Mouse (Mus musculus): ENCODE measurements around the gene Abraxas2.

Abraxas2 gene

DNA sequence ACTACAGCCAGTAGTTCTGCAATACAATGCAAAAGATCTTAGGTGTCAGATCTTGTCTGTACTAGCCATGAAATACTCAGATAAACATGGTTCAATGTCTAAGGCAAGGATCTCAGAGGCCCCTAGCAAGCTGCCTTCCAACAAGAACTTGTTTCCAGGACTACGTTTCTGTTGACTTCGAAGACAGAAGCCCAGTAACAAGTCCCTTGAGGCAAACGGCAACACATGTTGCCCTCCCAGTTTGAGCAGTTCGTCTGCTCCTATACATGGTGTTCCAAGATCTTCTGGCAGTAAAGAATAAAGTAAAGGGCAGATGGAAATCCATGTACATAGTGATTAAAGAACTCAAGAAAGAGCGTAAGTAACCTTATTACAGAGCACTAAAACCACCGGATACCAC is 5.7 kb upstream of the Abraxas2 start:
- DNase-seq (ENCODE audit: low read depth in 1 of 2, low spot score in 2 of 2), result no peak

DNA sequence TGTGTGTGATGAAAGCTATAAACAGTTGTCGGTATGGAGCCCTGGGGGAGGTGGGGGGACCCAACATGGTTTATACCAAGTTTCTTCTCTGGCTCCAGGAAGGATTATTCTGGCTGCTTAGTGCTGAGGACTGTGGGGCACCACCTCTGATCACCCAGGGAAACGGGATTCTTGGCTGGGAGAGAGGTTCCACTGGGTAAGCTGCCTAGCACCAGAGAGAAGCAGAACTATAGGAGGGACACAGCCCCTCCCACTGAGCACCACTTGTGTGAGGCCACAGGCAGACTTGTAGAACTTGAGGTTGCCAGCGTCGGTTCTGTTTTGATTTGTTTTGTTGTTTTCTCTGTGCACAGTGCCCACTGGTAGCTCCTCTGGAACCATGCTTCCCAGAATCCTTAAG is 5.1 kb upstream of the Abraxas2 start:
- no peak for DNase-seq (ENCODE audit: low read depth in 1 of 2, low spot score in 2 of 2)

DNA sequence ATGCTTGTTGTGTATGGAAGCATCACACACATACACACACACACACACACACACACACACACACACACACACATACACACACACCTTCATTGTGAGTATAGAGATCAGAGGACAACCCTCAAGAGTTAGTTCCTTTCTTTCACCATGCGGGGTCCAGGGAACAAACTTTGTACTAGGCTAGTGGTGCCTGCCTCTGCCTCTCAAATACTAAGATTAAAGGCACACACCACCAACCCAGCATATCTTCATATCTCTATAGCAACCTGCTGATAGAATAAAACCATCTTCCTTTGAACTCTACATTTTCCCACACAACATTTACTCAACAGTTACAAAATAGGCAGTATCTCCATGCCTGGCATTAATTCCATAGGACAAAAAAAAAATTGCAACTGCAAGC is 2.9 kb upstream of the Abraxas2 start:
- DNase-seq (ENCODE audit: low read depth in 1 of 2, low spot score in 2 of 2), result no peak

DNA sequence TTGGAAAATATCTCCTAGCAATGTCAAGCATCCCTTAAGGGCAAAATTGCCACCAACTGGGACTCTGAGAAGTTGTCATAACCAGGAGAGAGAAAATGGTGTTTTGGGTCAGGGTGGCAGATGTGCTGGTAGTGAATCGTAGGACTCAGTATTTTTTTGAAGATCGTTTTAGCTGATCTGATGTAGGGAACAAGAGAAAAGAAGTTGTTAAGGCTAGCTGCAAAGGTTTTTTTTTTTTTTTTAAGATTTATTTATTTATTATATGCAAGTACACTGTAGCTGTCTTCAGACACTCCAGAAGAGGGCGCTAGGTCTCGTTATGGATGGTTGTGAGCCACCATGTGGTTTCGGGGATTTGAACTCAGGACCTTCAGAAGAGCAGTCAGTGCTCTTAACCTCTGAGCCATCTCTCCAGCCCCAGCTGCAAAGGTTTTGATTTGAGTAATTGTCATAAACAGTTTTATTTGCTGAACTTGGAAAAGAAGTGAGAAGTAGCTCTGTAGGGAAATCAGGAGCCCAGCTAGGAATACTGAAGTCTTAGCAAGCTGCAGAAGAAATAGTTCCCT is 899 bp upstream of the Abraxas2 start:
- no peak for DNase-seq (ENCODE audit: low read depth in 1 of 2, low spot score in 2 of 2)

DNA sequence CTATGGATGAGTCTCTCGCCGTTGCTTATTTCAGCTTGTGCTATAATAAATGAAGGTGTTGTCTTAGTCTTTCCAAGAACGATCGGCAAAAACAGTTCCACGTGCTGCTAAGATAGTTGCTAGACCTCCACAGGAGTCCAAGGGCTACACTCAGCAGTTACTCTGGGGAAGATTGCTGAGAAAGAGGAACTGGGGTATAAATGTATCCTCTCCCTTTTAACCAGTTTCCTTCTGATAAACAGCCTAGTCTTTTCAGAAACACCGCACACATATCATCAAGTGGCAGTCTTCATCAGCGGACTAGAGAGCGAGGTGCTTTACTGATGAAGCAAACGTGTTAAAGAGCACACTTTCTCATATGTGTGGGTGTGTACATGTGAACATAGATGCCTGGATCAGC is 7.3 kb downstream of the Abraxas2 start:
- no peak for DNase-seq (ENCODE audit: low read depth in 1 of 2, low spot score in 2 of 2)

DNA sequence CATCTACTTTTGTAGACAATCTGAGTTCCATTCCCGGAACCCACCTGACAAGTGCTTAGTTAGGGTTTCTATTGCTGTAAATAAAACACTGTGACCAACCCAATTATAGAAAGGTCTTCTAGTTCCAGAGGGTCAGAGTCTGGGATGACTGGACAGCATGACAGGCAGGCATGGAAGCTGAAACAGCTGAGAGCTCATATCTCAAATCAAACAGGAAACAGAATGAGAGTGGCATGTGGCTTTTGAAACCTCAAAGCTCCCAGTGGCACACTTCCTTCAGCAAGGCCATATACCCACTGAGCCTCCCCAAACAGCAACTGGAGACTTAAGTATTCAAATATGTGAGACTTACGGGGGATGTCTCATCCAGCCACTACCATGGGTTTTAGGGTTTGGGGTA is 14.0 kb downstream of the Abraxas2 start:
- no peak for DNase-seq (ENCODE audit: low read depth in 1 of 2, low spot score in 2 of 2)

DNA sequence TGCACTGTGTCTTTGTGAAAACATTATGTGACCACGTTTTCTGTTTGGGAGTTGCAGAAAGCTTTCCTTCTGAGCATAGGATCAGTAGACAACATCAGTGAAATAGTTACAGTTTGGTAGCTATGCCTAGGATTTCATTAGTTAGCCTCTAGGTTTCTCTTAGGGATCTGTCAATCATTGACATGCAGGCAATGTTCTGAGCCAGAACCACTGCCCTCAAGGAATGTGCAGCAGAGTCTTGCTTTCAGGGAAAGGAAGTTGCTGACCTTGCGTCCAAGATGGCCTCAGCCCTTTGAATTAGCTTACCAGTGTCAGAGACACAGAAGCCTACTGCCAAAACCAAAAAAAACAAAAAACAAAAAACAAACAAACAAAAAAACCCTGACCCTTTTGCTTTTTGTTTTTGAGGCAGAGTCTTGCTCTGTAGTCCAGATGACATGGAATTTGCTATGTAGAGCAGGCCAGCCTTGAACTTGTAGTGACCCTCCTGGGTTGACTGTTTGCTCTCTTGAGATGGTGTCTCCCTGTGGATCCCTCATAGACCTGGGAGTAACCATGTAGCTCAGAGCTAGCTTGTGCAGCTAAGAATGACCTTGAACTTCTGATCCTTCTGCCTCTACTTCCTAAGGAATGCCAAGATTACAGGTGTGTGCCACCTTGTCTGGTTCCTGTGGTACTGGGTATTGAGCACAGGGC is 16.5 kb downstream of the Abraxas2 start:
- DNase-seq (ENCODE audit: low read depth in 1 of 2, low spot score in 2 of 2), result no peak

DNA sequence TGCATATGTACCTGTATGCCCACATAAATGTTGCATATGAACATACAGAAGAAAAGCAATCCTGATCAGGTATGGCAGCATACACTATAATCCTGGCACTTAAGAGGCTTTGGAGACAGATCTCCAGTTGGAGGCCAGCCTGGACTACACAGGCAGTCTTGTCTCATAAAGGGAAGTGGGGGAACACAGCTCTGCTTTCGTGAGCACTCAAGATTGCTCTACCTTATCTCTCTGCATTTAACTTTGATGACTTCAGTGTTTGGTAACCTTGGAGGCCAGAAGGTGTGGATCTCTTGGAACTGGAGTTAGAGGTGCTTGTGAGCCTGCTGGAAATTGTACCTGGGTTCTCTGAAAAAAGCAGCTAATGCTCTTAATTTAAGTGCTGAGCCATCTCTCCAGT is 21.3 kb downstream of the Abraxas2 start:
- DNase-seq (ENCODE audit: low read depth in 1 of 2, low spot score in 2 of 2), result no peak

DNA sequence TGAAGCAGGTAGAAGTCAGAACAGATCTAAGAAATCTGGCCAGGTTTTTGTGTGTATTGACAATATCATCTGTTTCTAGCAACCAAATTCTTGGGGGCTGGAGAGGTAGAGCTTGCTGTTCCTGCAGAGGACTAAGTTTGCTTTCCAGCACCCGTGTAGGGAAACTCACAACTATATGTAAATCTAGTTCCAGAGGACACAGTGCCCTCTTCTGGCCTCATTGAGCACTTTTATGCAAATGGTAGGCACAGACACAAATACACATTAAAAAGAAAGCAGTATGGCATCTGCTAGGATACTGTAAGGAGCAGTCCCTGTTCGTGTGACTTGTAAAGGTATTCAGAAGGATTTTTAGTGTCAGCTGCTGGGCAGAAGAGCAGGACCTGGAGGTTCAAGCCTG is 23.3 kb downstream of the Abraxas2 start:
- no peak for DNase-seq (ENCODE audit: low read depth in 1 of 2, low spot score in 2 of 2)

DNA sequence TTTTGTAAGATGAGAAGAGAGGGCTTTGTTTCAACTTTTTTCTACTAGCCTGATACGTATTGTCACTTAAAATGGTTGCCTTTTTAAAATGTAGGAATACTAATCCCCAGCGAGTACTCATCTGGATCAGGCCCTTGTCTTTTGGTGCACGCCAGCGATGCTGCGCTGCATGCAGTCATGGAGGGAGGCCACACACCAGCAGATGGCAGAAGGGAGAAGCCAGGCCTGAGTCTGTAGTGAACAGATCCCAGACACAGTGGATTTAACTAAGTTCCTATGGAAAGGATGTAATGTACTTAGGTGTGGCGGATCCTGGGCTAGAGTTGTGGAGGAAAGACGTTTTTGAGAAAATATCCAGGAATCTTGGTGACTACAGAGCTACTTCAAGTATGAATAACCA is 25.0 kb downstream of the Abraxas2 start:
- no peak for DNase-seq (ENCODE audit: low read depth in 1 of 2, low spot score in 2 of 2)

DNA sequence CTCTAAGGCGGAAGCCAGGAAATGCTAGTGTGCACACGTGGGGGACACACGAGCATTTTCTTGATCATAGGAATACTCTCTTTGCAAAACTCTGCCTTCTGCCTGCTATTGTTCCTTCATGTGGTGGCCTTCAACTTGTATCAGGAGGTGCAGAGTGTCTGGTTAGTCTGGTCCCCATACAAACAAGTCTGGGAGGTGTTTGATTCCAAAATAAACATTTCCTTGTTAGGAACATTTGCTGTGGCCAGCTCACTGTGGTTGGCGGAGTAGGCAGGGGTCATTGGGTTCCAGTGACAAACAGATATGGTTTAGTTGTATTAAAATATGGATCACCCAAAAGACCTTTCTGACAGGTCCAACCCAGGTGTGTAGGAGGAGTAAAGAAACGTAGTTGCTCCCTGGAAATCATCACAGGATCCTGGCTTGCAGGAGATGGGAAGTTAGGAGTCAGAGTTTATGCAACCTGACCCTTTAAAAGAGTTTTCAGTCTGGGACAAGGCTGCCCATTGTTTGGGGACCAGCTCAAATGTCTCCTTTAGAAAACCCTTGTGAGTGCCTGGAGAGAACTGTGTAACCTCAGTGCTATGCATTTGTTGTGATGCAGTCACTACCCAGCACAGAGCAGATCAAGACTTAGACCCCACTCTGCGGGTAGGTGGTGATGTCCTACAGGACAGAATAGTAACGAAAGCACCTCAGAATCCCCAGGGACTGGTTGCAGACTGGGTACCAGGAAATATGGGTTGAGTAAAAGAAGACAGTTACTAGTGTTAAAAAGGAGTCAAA is 28.2 kb downstream of the Abraxas2 start:
- DNase-seq (ENCODE audit: low read depth in 1 of 2, low spot score in 2 of 2), result no peak

DNA sequence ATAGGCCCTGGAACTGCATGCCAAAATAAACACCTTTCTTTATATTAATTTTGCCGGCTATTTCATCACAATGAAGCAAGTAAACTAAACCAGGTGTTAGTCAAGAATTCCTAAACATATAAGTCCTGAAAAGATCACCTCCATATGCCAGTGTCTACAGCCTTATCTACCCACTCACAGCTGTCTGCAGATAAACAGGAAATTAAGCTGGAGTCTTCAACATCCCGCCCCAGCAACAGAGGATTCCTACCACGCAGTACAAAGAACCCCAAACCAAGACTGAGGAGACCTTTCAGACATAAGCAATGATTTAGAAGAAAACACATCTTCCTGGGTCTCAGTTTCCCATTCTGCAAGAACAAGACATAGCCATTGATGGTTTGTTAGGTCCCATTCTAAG is 29.0 kb downstream of the Abraxas2 start:
- DNase-seq (ENCODE audit: low read depth in 1 of 2, low spot score in 2 of 2), result no peak

DNA sequence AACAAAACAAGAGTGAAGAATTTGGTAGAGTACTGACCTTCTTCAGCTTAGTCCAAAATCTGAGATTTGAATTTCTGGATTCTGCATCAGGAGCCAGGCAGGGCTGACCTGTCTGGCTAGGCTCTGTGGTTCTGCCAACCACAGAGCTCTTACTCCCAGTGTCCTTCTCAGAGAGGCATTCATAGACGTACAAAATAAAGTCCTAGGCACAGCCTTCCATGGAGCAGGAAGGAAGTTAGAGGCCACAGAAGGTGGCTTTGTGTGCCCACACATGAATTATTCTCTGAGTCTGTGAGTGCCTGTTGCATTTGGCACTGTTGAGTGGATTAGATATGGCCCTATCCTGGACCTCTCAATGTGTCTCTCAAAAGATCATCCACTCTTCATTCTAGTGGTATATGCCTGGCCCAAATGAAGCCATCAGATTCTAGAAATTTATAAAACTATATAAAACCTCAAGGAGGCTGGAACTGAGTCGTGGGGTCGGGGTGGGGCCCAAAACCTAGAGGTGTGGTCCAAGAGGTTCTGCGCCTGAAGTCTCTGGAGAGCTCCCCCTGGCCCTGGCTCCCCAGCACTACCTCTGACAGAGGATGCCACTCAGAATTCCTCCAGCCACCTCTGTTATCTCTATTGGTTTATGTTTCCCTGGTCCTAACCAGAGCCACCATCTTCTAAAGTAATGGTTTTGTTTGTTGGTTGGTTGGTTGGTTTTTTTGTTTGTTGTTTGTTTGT is 29.7 kb downstream of the Abraxas2 start:
- DNase-seq (ENCODE audit: low read depth in 1 of 2, low spot score in 2 of 2), result no peak

DNA sequence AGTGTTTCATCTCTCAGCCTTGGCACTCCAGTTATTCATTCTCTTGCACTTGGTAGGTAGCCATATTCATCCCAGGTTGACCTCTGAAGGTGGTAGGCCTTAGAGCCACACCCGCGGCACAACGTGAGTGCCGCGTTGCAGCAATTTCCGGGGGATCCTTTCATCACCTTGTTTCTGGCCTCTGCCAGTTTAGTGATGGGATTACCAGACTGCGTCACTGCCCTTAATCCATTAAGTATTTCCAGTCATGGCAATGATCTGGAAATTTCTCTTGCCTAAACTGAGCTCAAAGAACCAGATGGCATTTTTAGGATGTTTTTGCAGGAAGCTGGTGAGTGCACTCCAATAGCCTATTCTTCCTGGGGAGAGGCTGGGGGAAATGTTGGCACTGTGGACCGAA is 30.7 kb downstream of the Abraxas2 start:
- no peak for DNase-seq (ENCODE audit: low read depth in 1 of 2, low spot score in 2 of 2)

DNA sequence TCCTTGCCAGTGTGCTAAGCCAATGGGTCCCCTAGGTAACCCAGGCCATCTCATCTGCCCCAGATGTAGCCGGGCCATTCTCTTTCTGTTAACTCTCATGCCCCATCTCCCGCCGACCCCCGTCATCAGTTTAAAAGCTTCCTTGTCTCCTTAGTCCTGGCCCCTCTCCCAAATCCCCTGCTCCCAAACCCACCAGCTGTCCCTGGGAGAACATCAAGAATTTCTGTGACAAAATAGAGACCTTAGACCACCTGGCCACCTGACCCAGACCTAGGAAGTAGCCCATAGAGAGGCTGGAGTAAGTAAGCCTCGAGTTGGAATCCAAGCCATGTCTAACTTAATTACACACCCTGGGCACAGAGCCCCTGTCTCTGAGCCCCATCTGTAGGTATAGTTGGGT is 31.2 kb downstream of the Abraxas2 start:
- no peak for DNase-seq (ENCODE audit: low read depth in 1 of 2, low spot score in 2 of 2)

DNA sequence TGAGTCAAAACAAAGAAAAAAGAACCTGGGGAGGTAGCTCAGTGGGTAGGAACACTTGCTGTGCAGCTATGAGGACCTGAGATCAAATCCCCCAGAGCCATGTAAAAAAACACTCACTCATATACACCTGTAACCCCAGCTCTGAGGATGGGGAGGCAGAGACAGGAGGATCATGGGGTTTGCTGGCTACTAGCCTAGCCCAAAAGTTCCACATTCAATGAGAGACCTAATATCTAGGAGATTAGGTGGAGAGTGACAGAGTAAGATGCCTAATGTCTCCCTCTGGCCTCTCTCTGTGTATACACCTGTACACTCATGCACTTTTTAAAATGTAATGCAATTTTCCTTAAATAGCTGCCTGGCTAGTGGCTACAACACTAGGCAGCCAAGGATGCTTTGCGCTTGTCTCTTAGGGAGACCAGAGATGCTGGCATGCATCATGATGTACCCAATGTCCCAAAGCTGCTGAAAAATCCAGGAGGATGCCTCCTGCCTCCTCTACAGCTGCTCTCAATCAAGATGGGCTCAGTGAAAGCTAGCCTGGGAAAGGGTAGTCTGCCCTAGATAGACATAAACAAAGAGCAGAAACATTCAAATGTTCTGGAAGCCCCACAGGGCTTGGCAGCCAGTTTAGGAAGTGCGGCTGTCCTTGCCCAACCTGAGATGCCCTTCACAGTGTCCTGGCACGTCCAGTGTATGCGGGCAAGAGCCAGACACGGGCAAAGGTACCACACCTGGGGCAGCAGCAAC is 32.7 kb downstream of the Abraxas2 start:
- DNase-seq (ENCODE audit: low read depth in 1 of 2, low spot score in 2 of 2), result no peak

DNA sequence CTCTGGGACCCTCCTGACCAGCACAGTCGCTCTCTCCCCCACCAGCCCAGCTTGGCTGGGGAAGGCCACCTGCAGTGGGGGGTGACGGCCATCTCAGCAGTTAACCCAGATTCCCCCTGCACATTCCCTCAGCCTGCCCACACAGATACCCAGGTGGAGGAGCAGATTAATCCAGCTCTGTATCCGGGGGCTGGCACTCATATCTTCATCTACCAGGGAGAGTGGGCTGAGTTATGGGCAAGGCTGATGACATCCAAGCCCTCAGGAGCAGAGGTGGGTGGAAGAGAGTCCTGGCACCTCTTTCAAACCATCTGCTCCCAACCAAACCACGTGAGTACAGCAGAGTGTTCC is 33.3 kb downstream of the Abraxas2 start:
- DNase-seq (ENCODE audit: low read depth in 1 of 2, low spot score in 2 of 2), result no peak

DNA sequence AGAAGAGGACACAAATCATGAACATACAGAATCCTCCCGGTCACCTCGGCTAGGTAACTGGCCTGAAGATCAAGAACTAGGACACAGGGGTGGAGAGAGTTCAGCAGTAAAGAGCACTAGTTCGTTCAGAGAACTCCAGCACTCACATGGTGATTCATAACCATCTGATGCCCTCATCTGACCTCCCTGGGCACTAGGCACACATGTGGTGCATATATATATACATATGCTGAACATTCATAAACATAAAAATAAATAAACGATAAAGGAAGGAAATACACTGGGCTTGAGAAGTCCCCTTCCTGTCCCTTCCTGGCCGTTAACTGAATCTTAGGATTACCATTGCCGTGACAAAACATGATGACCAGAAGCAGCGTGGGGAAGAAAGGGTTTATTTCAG is 33.8 kb downstream of the Abraxas2 start:
- no peak for DNase-seq (ENCODE audit: low read depth in 1 of 2, low spot score in 2 of 2)

DNA sequence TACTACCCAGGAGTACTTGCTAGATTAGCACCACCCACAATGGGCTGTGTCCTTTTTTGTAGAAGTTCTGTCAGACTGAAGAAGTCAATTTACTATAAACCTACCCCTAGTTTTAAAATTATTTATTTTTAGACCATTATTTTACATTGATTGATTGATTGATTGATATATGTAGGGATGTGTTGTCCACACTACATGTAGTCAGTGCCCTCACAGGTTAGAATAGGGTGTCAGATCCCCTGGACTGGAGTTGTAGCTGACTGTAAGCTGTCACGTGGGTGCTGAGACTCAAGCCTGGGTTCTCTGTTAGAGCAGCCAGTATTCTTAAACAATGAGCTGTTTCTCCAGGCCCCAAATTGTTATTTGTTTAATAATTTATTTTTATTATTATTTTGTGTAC is 34.3 kb downstream of the Abraxas2 start:
- DNase-seq (ENCODE audit: low read depth in 1 of 2, low spot score in 2 of 2), result no peak

DNA sequence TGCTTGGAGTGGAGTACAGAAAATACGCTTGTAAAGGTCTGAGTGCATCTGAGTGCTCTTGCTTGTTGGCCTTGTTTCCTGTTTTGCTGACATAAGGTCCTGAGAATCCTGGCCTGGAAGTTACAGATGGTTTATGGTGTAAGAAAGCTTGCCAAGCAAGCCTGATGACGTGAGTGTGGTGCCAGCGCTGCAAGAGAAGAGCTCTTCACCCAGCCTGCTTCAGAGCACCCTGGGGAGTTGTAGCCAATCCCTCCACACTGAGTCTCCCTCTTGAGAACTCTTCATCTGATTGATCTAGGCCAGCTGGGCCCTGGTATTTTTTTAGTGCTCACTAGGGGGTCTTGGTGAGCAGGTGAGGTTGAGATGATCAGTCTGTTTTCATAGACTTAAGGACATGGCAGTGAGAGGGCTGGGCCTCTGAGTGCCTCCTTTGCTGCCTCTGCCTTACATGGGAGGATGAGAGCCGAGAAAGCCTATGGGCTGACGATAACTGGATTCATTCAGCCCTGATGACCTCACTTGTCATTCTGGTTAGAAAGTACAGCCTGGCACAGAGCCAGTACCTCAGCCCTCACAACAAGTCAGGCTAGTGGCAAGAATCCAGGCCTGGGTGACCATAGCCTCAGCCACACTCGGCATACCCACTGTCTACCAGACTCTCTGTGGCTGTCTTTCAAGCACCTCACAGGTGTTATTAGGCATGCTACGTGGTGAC is 36.0 kb downstream of the Abraxas2 start:
- no peak for DNase-seq (ENCODE audit: low read depth in 1 of 2, low spot score in 2 of 2)
